Mouse (Mus musculus) kidney, adult 2 months (tissue): ENCODE results near the gene D930048N14Rik.
"Not testable (repeated sequence)": the region's sequence is repeated elsewhere in the genome, so short reads cannot be mapped to it uniquely, and the experiment has no call there.

Source experiments
- CTCF ChIP-seq: fragments of 200-500 bp; conservative IDR thresholded peaks from 2 replicates; pipeline ENCODE4 v1.5.1; 2011; ENCODE audit warnings: low read depth, mild to moderate bottlenecking, control low read depth, low read length, moderate library complexity, mixed read lengths; ENCODE audit not compliant: insufficient read depth, insufficient read length
- POLR2A ChIP-seq: fragments of 200-500 bp; IDR thresholded peaks from one replicate; pipeline ENCODE4 v1.6.1; 2011; ENCODE audit warnings: low read depth, low read length, control low read depth

DNA sequence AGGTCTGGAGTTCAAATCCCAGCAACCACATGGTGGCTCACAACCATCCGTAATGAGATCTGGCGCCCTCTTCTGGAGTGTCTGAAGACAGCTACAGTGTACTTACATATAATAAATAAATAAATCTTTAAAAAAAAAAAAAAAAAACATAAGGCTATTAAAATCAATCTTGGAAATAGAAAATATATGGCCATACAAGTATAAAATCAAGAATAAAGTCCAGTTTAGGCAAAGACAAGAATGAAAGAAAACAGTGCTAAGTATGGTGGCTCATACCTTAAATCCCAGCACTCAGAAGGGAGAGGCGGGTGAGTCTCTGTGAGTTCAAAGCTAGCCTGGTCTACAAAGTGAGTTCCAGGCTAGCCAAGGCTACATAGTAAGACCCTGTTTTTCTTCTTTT, 39.8 kb downstream of the D930048N14Rik start:
- not testable (repeated sequence) for TF ChIP-seq CTCF, POLR2A
